Mouse (Mus musculus) midbrain, postnatal 0 days (tissue): ENCODE results near the gene Rab32. TPM values are rescaled to one million over a fixed set of nuclear protein-coding genes. Genes with fewer than 3 reads are reported as not detected.
A peak's percentile ranks its signal among the peaks of the same experiment; 100 is the strongest.
"Not testable (repeated sequence)": the region's sequence is repeated elsewhere in the genome, so short reads cannot be mapped to it uniquely, and the experiment has no call there.

Experiments
- ATAC-seq: fragments of 200-750 bp; cut with Nextera tagmentation; 2 replicates; pipeline ENCODE4 v1.8.0; 2017; ENCODE audit warnings: moderate number of reproducible peaks, mild to moderate bottlenecking, moderate TSS enrichment, moderate library complexity; ENCODE audit not compliant: low FRiP score
- DNase-seq: peaks from one replicate; pipeline ENCODE4 v3.0.0-alpha.2; 2015; ENCODE audit warnings: low spot score
- H3K27ac ChIP-seq: fragments of 300-500 bp; sonication (generic); 2 replicates; pipeline ENCODE4 v1.5.1; 2014; ENCODE audit warnings: low read depth, mild to moderate bottlenecking, low read length, mixed read lengths
- H3K27me3 ChIP-seq: fragments of 300-500 bp; sonication (generic); 2 replicates; pipeline ENCODE4 v1.6.1; 2014; ENCODE audit warnings: low read length, control low read depth, mixed read lengths; ENCODE audit not compliant: insufficient read depth
- H3K36me3 ChIP-seq: fragments of 300-500 bp; sonication (generic); 2 replicates; pipeline ENCODE4 v1.6.1; 2014; ENCODE audit warnings: low read length, control low read depth, mixed read lengths; ENCODE audit not compliant: insufficient read depth
- H3K4me1 ChIP-seq: fragments of 300-500 bp; sonication (generic); 2 replicates; pipeline ENCODE4 v1.6.1; 2014; ENCODE audit warnings: mild to moderate bottlenecking, control low read depth, antibody characterized with exemption, low read length, mixed read lengths; ENCODE audit not compliant: insufficient read depth
- H3K4me2 ChIP-seq: fragments of 300-500 bp; sonication (generic); 2 replicates; pipeline ENCODE4 v1.6.1; 2014; ENCODE audit warnings: low read depth, mild to moderate bottlenecking, low read length, mixed read lengths; ENCODE audit not compliant: poor library complexity, severe bottlenecking
- H3K4me3 ChIP-seq: fragments of 300-500 bp; sonication (generic); 2 replicates; pipeline ENCODE4 v1.5.1; 2014; ENCODE audit warnings: low read depth, mild to moderate bottlenecking, low read length, moderate library complexity
- H3K9ac ChIP-seq: fragments of 300-500 bp; sonication (generic); replicated peaks from 2 replicates; pipeline ENCODE4 v1.6.1; 2014; ENCODE audit warnings: mild to moderate bottlenecking, low read length, moderate library complexity, mixed read lengths; ENCODE audit not compliant: poor library complexity, severe bottlenecking
- H3K9me3 ChIP-seq: fragments of 300-500 bp; sonication (generic); 2 replicates; pipeline ENCODE4 v1.6.1; 2016; ENCODE audit warnings: low read length, control low read depth
- CTCF ChIP-seq: IDR thresholded peaks from 2 replicates; pipeline ENCODE4 v1.5.1; 2016; ENCODE audit warnings: antibody characterized with exemption, mild to moderate bottlenecking
- WGBS: fragments of 180-500 bp; shearing (Covaris S2); extraction: QIAGEN DNeasy Blood & Tissue Kit; methylation state at CpG from one replicate; pipeline ENCODE4 v1.1.7; 2014; 5-methylcytosine and 5-hydroxymethylcytosine counted together
- polyA plus RNA-seq: library from polyadenylated mRNA; unstranded; fragments of >200 nt; fragmentation: Nextera tagmentation; extraction: Ambion mirVana; gene quantifications from 2 replicates; pipeline ENCODE4 v1.2.1, GENCODE M21; 2015
- total RNA-seq: library from RNA; depleted of rRNA; stranded (reverse); fragments of >200 nt; gene quantifications from 2 replicates; pipeline ENCODE4 v1.2.3, GENCODE M21; 2014; rRNA removed

Rab32 gene
- total RNA-seq (2.5 and 3.6 TPM in 2 replicates), polyA plus RNA-seq (3.9 and 4.2 TPM in 2 replicates)

DNA sequence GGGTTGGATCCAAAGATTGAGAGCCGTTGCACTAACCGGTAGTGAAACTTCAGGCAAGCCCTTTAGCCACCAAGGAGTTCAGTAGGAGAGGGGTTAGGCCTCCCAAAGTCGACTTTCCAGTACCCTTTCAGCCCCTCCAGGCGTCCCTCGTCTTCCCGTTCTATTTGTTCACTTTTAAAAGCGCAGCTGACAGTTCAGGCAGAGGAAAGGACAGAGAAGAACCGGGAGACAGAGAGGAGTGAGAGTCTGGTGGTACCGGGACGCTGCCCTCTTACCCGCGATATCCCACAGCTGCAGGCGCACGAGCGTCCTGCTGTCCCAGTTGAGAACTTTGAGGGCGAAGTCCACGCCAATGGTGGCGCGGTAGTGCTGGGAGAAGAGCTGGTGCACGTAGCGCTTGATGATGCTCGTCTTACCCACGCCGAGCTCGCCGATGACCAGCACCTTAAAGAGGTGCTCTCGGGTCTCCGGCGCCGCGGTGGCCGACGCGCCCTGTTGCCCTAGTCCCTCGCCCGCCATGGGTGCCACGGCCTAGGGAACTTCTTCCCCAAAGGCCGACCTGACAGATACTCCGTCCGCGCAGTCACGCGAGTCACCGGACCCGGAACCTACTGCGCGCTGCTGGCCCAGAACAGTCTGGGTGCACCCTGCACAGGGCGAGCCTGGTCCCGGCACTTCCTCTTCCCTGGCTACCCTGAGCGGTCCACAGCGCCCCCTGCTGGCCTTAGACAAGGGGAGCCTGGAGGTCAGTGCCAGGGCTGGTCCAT lies at the start of gene Rab32:
Gene Rab32, minus strand, starts transcription at position 696 of the 767 bp plus-strand sequence.
- Histone ChIP-seq H3K9ac (peak within 1 kb of the TSS; percentile 53), H3K4me3 (peak within 1 kb of the TSS; percentile 49), H3K4me2 (peak within 1 kb of the TSS; percentile 99), H3K9me3 (no peaks in the 10 kb centered on the region), H3K27me3 (no peaks in the 10 kb centered on the region), H3K36me3 (no peaks in the 10 kb centered on the region), H3K4me1 (no peaks in the 10 kb centered on the region), H3K27ac (no peak within 1 kb of the TSS)
- TF ChIP-seq CTCF, result peak; percentile 95
- peak; percentile 94 for ATAC-seq
- DNase-seq, result peak; percentile 81
- WGBS, result under 1% methylated on average over 51 of the region's 51 CpGs

DNA sequence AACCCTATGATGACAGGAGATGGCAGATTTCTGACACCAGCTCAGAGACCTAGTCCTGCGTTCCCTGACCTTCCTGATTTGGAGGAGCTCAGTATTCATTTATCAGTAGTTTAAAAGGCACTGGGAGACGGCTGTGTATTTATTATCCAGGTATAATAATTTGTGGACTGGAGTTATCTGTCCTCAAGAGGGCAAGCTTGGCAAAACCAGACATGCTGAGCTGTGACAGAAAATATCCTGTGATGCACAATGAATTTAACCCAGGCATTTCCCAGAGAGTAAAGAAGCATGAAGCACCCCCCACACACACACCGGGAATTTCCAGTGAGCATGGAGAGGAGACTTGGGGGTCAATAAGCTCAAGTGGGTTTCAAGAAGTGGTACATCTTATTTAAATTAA lies 42.7 kb upstream of the Rab32 start:
- H3K9ac ChIP-seq, result no peak overlapping the region
- H3K27me3 ChIP-seq, result no peaks in the 10 kb centered on the region
- no peak overlapping the region for H3K27ac ChIP-seq
- ATAC-seq (no peak), DNase-seq (peak; percentile 31)
- H3K4me2 ChIP-seq, result no peak overlapping the region
- 67% methylated on average over 3 of the region's 3 CpGs for WGBS
- H3K4me3 ChIP-seq, result no peak overlapping the region
- TF ChIP-seq CTCF, result peak; percentile 55
- no peaks in the 10 kb centered on the region for H3K9me3 ChIP-seq
- no peaks in the 10 kb centered on the region for H3K36me3 ChIP-seq
- H3K4me1 ChIP-seq, result no peaks in the 10 kb centered on the region

DNA sequence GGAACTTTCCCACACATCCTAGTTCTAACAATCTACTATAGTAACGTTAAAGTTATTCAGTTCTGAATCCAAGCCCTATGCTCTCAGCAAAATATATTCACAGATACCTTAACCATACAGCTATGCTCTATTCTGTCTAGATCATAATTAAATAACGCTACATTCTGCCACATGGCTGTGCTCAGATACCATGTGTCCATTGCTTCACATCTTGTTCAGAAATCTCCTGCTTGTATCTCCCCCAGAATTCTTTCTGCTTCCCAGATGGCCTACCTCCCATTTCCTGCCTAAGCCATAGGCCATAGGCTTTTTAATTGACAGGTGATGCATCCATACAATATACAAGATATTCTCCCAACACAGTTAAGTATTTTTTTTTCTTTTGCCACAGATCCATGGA lies 39.4 kb upstream of the Rab32 start:
- H3K27ac ChIP-seq, H3K36me3 ChIP-seq, H3K9me3 ChIP-seq, H3K27me3 ChIP-seq, H3K9ac ChIP-seq, H3K4me1 ChIP-seq, ATAC-seq, H3K4me3 ChIP-seq, H3K4me2 ChIP-seq: not testable (repeated sequence)
- peak; percentile 32 for TF ChIP-seq CTCF
- 91% methylated on average over 2 of the region's 2 CpGs for WGBS
- DNase-seq, result peak; percentile 25

DNA sequence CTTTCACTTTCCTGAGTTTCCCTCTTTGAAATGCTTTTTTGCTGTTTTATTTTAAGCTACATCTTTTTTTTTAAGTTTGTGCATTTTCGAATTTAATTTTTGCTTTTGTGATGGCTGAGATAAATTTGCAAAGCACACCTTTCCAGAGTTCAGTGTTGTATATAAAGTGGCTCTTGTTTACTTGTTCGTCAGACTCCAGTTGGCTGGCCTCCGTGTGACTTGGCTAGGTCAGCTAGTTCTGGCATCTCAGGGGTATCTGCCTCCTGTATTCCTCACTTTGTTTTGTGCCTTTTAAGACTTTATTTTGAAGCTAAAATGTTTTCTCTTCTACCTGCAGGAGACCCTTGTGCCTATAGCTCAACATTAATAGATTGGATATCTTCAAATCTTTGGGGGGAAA lies 22.7 kb upstream of the Rab32 start:
- Histone ChIP-seq H3K27me3 (no peaks in the 10 kb centered on the region), H3K4me2 (no peak overlapping the region), H3K9ac (no peak overlapping the region), H3K4me1 (no peaks in the 10 kb centered on the region), H3K36me3 (no peaks in the 10 kb centered on the region), H3K27ac (no peak overlapping the region), H3K4me3 (no peak overlapping the region), H3K9me3 (no peaks in the 10 kb centered on the region)
- ATAC-seq (no peak), DNase-seq (no peak)
- 85% methylated on average over 3 of the region's 3 CpGs for WGBS
- no peak for TF ChIP-seq CTCF

DNA sequence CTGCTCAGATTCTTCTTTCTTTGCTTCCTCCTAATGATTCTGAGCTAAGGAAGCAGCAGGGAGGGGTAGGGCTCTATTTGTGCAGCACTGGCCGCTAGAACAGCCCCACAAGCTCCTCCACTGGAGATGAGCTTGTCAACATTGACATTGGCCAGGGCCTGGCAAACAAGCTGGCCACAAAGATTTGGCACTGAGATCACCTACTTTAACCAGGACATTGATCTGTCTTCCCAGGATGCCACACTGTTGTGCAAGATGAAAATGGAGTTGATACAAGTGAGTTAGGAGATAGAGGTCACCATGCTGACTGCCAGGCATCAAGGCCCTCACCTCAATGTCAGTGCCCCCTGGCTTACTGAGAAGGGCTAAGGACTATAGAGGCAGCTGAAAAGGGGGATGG lies 21.8 kb upstream of the Rab32 start:
- WGBS, result 75% methylated on average over 1 of the region's 1 CpGs

DNA sequence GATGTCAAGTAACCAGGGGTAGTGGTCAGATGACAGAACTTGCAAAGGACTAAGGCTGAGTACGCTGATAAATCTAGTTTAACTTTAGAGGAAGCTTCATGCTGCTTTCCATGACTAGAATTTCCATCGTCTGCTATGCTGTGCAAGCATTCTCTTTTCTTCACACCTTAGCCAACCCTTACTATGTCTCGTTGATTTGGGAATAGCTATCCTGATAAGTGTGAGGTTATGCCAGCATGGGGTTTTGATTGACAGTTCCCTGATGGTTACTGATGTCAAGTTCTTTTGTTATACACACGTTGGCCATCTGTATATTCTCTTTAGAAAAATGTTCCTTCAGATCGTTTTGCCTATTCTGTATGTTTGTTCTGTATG lies 259 bp upstream of the Rab32 start:
- WGBS, result 37% methylated on average over 5 of the region's 5 CpGs
- no peaks in the 10 kb centered on the region for H3K4me1 ChIP-seq
- peak overlapping the region; percentile 99 for H3K4me2 ChIP-seq
- TF ChIP-seq CTCF, result no peak
- 0 out of 2 replicates have a peak overlapping the region, but pooled peaks have one; percentile 53 for H3K9ac ChIP-seq
- DNase-seq (no peak), ATAC-seq (no peak)
- H3K27me3 ChIP-seq, result no peaks in the 10 kb centered on the region
- H3K4me3 ChIP-seq, result peak overlapping the region; percentile 49
- no peaks in the 10 kb centered on the region for H3K36me3 ChIP-seq
- H3K9me3 ChIP-seq, result no peaks in the 10 kb centered on the region
- H3K27ac ChIP-seq, result no peak overlapping the region

More for the DNA sequence above, 21.8 kb upstream of the Rab32 start:
- H3K4me2 ChIP-seq, result no peak overlapping the region
- no peaks in the 10 kb centered on the region for H3K36me3 ChIP-seq
- DNase-seq (no peak), ATAC-seq (no peak)
- H3K9me3 ChIP-seq, result no peaks in the 10 kb centered on the region
- no peaks in the 10 kb centered on the region for H3K27me3 ChIP-seq
- TF ChIP-seq CTCF, result no peak
- no peak overlapping the region for H3K27ac ChIP-seq
- H3K4me3 ChIP-seq, result no peak overlapping the region
- H3K4me1 ChIP-seq, result no peaks in the 10 kb centered on the region
- H3K9ac ChIP-seq, result no peak overlapping the region
